7 mouse cellular contexts compared by ENCODE assay signal in the genomic region with DNA sequence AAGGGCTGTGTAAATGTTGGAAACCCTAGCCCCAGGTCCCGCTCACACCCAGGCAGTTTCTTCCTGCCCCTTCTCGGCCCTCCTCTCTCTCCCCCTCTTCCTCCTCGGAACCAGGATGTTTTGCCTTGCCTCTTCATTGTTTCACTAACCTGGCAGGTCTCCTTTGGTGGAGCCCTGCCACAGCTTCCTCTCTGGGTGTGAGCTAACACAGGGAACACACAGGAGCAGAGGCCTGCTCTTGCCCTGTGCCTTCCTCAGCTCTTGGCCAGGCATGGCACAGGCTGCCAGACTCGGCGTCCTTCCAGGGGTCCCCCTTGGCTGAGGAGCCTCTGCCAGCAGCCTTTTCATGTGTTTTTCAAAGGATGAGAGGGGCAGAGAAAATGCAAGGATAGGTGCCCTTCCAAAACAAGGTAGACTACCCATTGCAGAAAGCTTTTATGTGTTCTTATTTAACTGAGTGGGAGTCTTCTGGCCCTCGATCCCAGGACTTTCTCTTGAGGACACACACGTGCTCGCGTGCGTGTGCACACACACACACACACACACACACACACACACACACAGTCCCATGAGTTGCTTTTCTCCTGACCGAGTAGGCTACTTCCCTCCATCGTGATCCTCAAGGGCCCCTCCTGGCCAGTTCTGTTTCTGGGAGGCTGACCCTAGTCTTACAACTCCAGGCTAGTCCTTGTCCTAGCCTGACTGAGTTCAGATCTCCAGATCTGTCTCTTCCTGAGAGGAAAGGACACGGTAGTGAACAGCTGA. TPM values are rescaled to one million over a fixed set of nuclear protein-coding genes. Genes with fewer than 3 reads are reported as not detected.
DNase-seq lines count a peak whose midpoint lies in the region; ATAC-seq and TF ChIP-seq lines count a peak whose summit lies in the region.

No protein-coding gene starts in this region.

- peak overlapping the region; percentile 76 for H3K27ac ChIP-seq in forebrain, embryonic 16.5 days (ENCODE audit: low read length)
- H3K27ac ChIP-seq in hindbrain, embryonic 16.5 days (ENCODE audit: low read depth, low read length), result peak overlapping the region; percentile 65

- H3K9ac ChIP-seq in forebrain, embryonic 16.5 days (replicated peaks; ENCODE audit: low read depth, low read length), result peak overlapping the region; percentile 33
- 0 out of 2 replicates have a peak overlapping the region, but pooled peaks have one; percentile 14 for H3K9ac ChIP-seq in hindbrain, embryonic 16.5 days (ENCODE audit: low read depth, low read length)

- DNase-seq in adipocyte (ENCODE audit: low spot score), result peak; percentile 42
- peak; percentile 86 for DNase-seq in brain, embryonic 14.5 days (ENCODE audit: low read depth)
- peak; percentile 69 for DNase-seq in lung, postnatal 10 days
- DNase-seq in T-cell, adult 2 months (ENCODE audit: low spot score), result no peak

- H3K4me2 ChIP-seq in forebrain, embryonic 16.5 days (ENCODE audit: low read length), result no peak overlapping the region
- H3K4me2 ChIP-seq in hindbrain, embryonic 16.5 days (ENCODE audit: low read length), result no peak overlapping the region

- peak; percentile 76 for ATAC-seq in forebrain, embryonic 16.5 days
- ATAC-seq in hindbrain, embryonic 16.5 days, result peak; percentile 77; the same call in 1 of the 2 replicates
- no peak for ATAC-seq in activated CD4-positive, CD25-positive, alpha-beta regulatory T cell, adult 4 months

- no peaks in the 10 kb centered on the region for H3K9me3 ChIP-seq in forebrain, embryonic 16.5 days (ENCODE audit: control insufficient read depth, low read length)
- H3K9me3 ChIP-seq in hindbrain, embryonic 16.5 days (ENCODE audit: control insufficient read depth, low read length), result no peaks in the 10 kb centered on the region

- TF ChIP-seq POLR2A in brain, embryonic 14.5 days (IDR thresholded peaks at IDR 0.05; ENCODE audit: borderline replicate concordance, extremely low read depth, insufficient read depth, insufficient read length, poor library complexity, severe bottlenecking), result no peak

- no peak overlapping the region for H3K4me3 ChIP-seq in forebrain, embryonic 16.5 days (replicated peaks; ENCODE audit: low read length)
- no peak overlapping the region for H3K4me3 ChIP-seq in hindbrain, embryonic 16.5 days (ENCODE audit: low read length)

- no peaks in the 10 kb centered on the region for H3K36me3 ChIP-seq in forebrain, embryonic 16.5 days (ENCODE audit: control insufficient read depth, insufficient read depth)
- H3K36me3 ChIP-seq in hindbrain, embryonic 16.5 days (ENCODE audit: control insufficient read depth, insufficient read depth, low read length), result no peaks in the 10 kb centered on the region

- peaks cover 44% of the 10 kb centered on the region for H3K4me1 ChIP-seq in forebrain, embryonic 16.5 days (replicated peaks; ENCODE audit: control insufficient read depth, insufficient read depth, low read length)
- H3K4me1 ChIP-seq in hindbrain, embryonic 16.5 days (ENCODE audit: control insufficient read depth, insufficient read depth, low read depth, low read length), result peaks cover 10% of the 10 kb centered on the region

- TF ChIP-seq CTCF in brain, embryonic 14.5 days (IDR thresholded peaks at IDR 0.05; ENCODE audit: borderline replicate concordance, extremely low read depth, insufficient read depth, insufficient read length), result no peak

- H3K27me3 ChIP-seq in forebrain, embryonic 16.5 days (replicated peaks; ENCODE audit: control insufficient read depth, insufficient read depth, low read length), result no peaks in the 10 kb centered on the region
- H3K27me3 ChIP-seq in hindbrain, embryonic 16.5 days (replicated peaks; ENCODE audit: control insufficient read depth, insufficient read depth, low read length), result no peaks in the 10 kb centered on the region

- 53% methylated on average over 13 of the region's 13 CpGs for WGBS in forebrain, embryonic 16.5 days
- 55% methylated on average over 12 of the region's 13 CpGs for WGBS in hindbrain, embryonic 16.5 days

RNA-seq across cellular contexts. Expression of a gene that starts 12.8 kb away (rescaled TPM):
- 17.4 and 23.4 TPM in 2 replicates for polyA plus RNA-seq in brain, embryonic 14.5 days (2012; rRNA removed)
- polyA plus RNA-seq in forebrain, embryonic 16.5 days (2015; fragmentation: Nextera tagmentation; extraction: Ambion mirVana), result 18.6 and 19.7 TPM in 2 replicates
- polyA plus RNA-seq in hindbrain, embryonic 16.5 days (2015; fragmentation: Nextera tagmentation; extraction: Ambion mirVana), result 7.2 and 10.0 TPM in 2 replicates
- polyA plus RNA-seq in activated CD4-positive, CD25-positive, alpha-beta regulatory T cell, adult 4 months (2017; shearing (Covaris generic)), result 10 to 100 TPM; 27.0 to 32.0 TPM
